Mouse (Mus musculus) hindbrain, embryonic 11.5 days (tissue): ENCODE results near the gene Asxl1. TPM values are rescaled to one million over a fixed set of nuclear protein-coding genes. Genes with fewer than 3 reads are reported as not detected.

Experiments used
- ATAC-seq: fragments of 200-750 bp; cut with Nextera tagmentation; 2 replicates; pipeline ENCODE4 v1.8.0; 2017; ENCODE audit warnings: mild to moderate bottlenecking, moderate TSS enrichment, moderate library complexity; ENCODE audit not compliant: low FRiP score
- DNase-seq: peaks from one replicate; pipeline ENCODE4 v3.0.0-alpha.2; 2015; ENCODE audit warnings: low spot score
- H3K27ac ChIP-seq: fragments of 300-500 bp; sonication (generic); 2 replicates; pipeline ENCODE4 v1.5.1; 2014; ENCODE audit warnings: mild to moderate bottlenecking, low read depth, low read length
- H3K27me3 ChIP-seq: fragments of 300-500 bp; sonication (generic); 2 replicates; pipeline ENCODE4 v1.6.1; 2014; ENCODE audit warnings: mild to moderate bottlenecking, low read length, moderate library complexity, mixed read lengths; ENCODE audit not compliant: control insufficient read depth, insufficient read depth
- H3K36me3 ChIP-seq: fragments of 300-500 bp; sonication (generic); 2 replicates; pipeline ENCODE4 v1.6.1; 2014; ENCODE audit warnings: mild to moderate bottlenecking, low read length, moderate library complexity, mixed read lengths; ENCODE audit not compliant: control insufficient read depth, insufficient read depth
- H3K4me1 ChIP-seq: fragments of 300-500 bp; sonication (generic); replicated peaks from 2 replicates; pipeline ENCODE4 v1.6.1; 2014; ENCODE audit warnings: low read length, mixed read lengths; ENCODE audit not compliant: control insufficient read depth, insufficient read depth
- H3K4me2 ChIP-seq: fragments of 300-500 bp; sonication (generic); replicated peaks from 2 replicates; pipeline ENCODE4 v1.6.1; 2014; ENCODE audit warnings: mild to moderate bottlenecking, low read depth, low read length
- H3K4me3 ChIP-seq: fragments of 300-500 bp; sonication (generic); 2 replicates; pipeline ENCODE4 v1.5.1; 2014; ENCODE audit warnings: low read depth, low read length
- H3K9ac ChIP-seq: fragments of 300-500 bp; sonication (generic); 2 replicates; pipeline ENCODE4 v1.6.1; 2014; ENCODE audit warnings: low read depth, low read length
- H3K9me3 ChIP-seq: fragments of 300-500 bp; sonication (generic); 2 replicates; pipeline ENCODE4 v1.6.1; 2016; ENCODE audit warnings: low read length; ENCODE audit not compliant: control insufficient read depth
- WGBS: fragments of 180-500 bp; shearing (Covaris S2); extraction: QIAGEN DNeasy Blood & Tissue Kit; methylation state at CpG from one replicate; pipeline ENCODE4 v1.1.7; 2014; 5-methylcytosine and 5-hydroxymethylcytosine counted together
- polyA plus RNA-seq: library from polyadenylated mRNA; unstranded; fragments of >200 nt; fragmentation: Nextera tagmentation; extraction: Ambion mirVana; gene quantifications from 2 replicates; pipeline ENCODE4 v1.2.1, GENCODE M21; 2014

Gene Asxl1
- polyA plus RNA-seq, 1 experiment from 2014 or later = 21.0 TPM

GRCm38 (mm10) chr2:153393045-153393444 is 47.4 kb downstream of the Asxl1 start:
- H3K9me3 ChIP-seq = no peaks in the 10 kb centered on the region
- no peaks in the 10 kb centered on the region for H3K27me3 ChIP-seq
- peaks cover 41% of the 10 kb centered on the region for H3K36me3 ChIP-seq
- no peak overlapping the region for H3K27ac ChIP-seq
- 94% methylated on average over 10 of the region's 10 CpGs for WGBS
- no peak overlapping the region for H3K4me2 ChIP-seq
- no peaks in the 10 kb centered on the region for H3K4me1 ChIP-seq
- DNase-seq (no peak), ATAC-seq (no peak)
- no peak overlapping the region for H3K9ac ChIP-seq
- no peak overlapping the region for H3K4me3 ChIP-seq

- Histone ChIP-seq H3K27ac (no peak overlapping the region), H3K27me3 (no peaks in the 10 kb centered on the region), H3K4me1 (no peaks in the 10 kb centered on the region), H3K9ac (no peak overlapping the region), H3K4me3 (no peak overlapping the region), H3K9me3 (no peaks in the 10 kb centered on the region), H3K4me2 (no peak overlapping the region), H3K36me3 (peaks cover 38% of the 10 kb centered on the region)
- 94% methylated on average over 11 of the region's 11 CpGs for WGBS
- no peak for DNase-seq
- ATAC-seq = no peak
Observed at GRCm38 (mm10) chr2:153397790-153398515, 52.3 kb downstream of the Asxl1 start.

DNA sequence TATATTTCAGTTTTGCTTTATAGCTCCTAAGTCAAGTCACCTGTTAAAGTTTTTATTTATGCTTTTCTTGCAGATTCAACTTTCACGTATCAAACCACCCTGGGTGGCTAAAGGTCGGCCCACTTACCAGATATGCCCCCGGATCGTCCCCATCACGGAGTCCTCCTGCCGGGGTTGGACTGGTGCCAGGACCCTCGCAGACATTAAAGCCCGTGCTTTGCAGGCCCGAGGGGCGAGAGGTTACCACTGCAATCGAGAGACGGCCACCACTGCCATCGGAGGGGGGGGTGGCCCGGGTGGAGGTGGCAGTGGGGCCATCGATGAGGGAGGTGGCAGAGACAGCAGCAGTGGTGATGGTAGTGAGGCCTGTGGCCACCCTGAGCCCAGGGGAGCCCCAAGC is 53.5 kb downstream of the Asxl1 start:
- Histone ChIP-seq H3K27me3 (no peaks in the 10 kb centered on the region), H3K9me3 (no peaks in the 10 kb centered on the region), H3K36me3 (peaks cover 27% of the 10 kb centered on the region), H3K4me2 (no peak overlapping the region), H3K4me1 (no peaks in the 10 kb centered on the region), H3K27ac (no peak overlapping the region), H3K9ac (no peak overlapping the region), H3K4me3 (no peak overlapping the region)
- DNase-seq = no peak
- no peak for ATAC-seq
- WGBS = 95% methylated on average over 15 of the region's 15 CpGs

GRCm38 (mm10) chr2:153404062-153404461 is 58.4 kb downstream of the Asxl1 start:
- no peak overlapping the region for H3K4me3 ChIP-seq
- H3K4me2 ChIP-seq = no peak overlapping the region
- H3K9me3 ChIP-seq = no peaks in the 10 kb centered on the region
- WGBS = 93% methylated on average over 3 of the region's 3 CpGs
- DNase-seq (no peak), ATAC-seq (no peak)
- H3K36me3 ChIP-seq = peaks cover 9% of the 10 kb centered on the region; the same call in 1 of the 2 replicates
- H3K27me3 ChIP-seq = no peaks in the 10 kb centered on the region
- no peaks in the 10 kb centered on the region for H3K4me1 ChIP-seq
- no peak overlapping the region for H3K27ac ChIP-seq
- no peak overlapping the region for H3K9ac ChIP-seq

DNA sequence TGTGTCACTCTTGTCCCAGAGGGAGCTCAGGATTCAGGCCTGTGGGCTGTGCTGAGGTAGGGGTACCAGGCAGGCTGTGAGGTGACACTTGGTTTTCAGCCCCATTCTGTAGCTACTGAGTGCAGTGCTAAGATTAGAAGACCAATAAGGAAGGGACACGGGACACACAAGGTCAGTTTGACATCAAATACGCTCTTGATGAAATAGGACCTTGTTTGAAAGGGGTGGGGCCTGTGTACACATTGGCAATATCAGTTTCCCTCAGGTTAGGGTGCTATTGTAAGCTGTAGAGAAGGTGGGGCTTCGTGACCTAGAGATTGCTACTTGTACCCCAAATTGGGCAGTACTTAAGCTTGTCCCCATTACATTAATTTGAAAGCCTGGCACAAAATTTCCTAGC is 59.3 kb downstream of the Asxl1 start:
- Histone ChIP-seq H3K4me2 (no peak overlapping the region), H3K9ac (no peak overlapping the region), H3K9me3 (no peaks in the 10 kb centered on the region), H3K36me3 (peaks cover 7% of the 10 kb centered on the region; the same call in 1 of the 2 replicates), H3K4me1 (no peaks in the 10 kb centered on the region), H3K27ac (no peak overlapping the region), H3K27me3 (no peaks in the 10 kb centered on the region), H3K4me3 (no peak overlapping the region)
- ATAC-seq = no peak
- 87% methylated on average over 3 of the region's 3 CpGs for WGBS
- no peak for DNase-seq

GRCm38 (mm10) chr2:153406882-153407281 is 61.3 kb downstream of the Asxl1 start:
- no peak for DNase-seq
- no peak for ATAC-seq
- H3K4me1 ChIP-seq = no peaks in the 10 kb centered on the region
- H3K9me3 ChIP-seq = no peaks in the 10 kb centered on the region
- H3K36me3 ChIP-seq = peaks cover 7% of the 10 kb centered on the region; the same call in 1 of the 2 replicates
- H3K9ac ChIP-seq = no peak overlapping the region
- H3K27ac ChIP-seq = no peak overlapping the region
- WGBS = 83% methylated on average over 6 of the region's 6 CpGs
- no peak overlapping the region for H3K4me3 ChIP-seq
- H3K27me3 ChIP-seq = no peaks in the 10 kb centered on the region
- H3K4me2 ChIP-seq = no peak overlapping the region

DNA sequence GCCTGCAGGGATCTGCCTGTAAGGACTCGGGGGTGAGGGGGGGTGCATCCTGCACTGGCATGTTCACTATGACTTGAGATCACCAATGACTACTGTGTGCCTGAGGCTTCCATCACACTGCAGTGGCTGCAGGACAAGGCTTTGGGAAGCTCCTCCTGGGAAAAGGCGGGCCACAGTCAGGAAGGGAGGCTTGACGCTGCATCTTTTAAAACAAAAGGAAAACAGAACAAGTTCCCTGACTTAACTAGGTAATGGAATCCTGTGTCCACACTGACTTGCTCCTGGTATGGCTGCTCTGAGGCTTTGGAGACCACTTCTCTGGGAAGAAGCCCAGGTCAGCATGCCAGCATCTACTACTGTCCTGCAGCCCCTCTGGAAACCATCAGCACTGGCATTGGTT is 63.3 kb downstream of the Asxl1 start:
- 80% methylated on average over 3 of the region's 3 CpGs for WGBS
- no peak overlapping the region for H3K27ac ChIP-seq

DNA sequence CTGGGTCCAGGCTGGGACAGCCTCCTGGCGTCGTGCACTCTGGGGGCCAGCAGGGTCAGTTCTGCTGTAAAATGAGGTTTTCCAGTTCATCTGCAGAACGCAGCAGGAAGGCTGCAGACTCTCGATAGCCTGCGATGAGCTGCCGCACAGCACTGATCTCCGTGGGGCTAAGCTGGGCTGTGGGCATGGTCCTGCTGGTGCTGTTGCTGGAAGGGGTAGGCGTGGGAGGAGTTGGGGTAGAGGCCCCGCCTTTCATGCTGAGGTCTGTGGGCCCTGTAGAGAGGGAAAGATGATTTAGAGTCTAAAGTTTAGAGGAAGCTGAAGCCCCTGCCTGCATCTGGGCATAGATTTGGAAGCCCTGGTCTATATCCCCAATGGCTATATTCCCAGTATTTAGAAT is 65.9 kb downstream of the Asxl1 start:
- no peak for DNase-seq
- no peak overlapping the region for H3K4me3 ChIP-seq
- 71% methylated on average over 9 of the region's 9 CpGs for WGBS

More for the DNA sequence above, 63.3 kb downstream of the Asxl1 start:
- Histone ChIP-seq H3K36me3 (peaks cover 9% of the 10 kb centered on the region; the same call in 1 of the 2 replicates), H3K9me3 (no peaks in the 10 kb centered on the region), H3K4me3 (no peak overlapping the region), H3K27me3 (no peaks in the 10 kb centered on the region), H3K4me2 (no peak overlapping the region), H3K4me1 (no peaks in the 10 kb centered on the region), H3K9ac (no peak overlapping the region)
- no peak for DNase-seq
- ATAC-seq = no peak

GRCm38 (mm10) chr2:153412563-153412962 is 66.9 kb downstream of the Asxl1 start:
- ATAC-seq (no peak), DNase-seq (no peak)
- no peak overlapping the region for H3K4me2 ChIP-seq
- H3K9ac ChIP-seq = no peak overlapping the region
- no peaks in the 10 kb centered on the region for H3K9me3 ChIP-seq
- H3K4me1 ChIP-seq = no peaks in the 10 kb centered on the region
- no peak overlapping the region for H3K4me3 ChIP-seq
- no peaks in the 10 kb centered on the region for H3K27me3 ChIP-seq
- no peak overlapping the region for H3K27ac ChIP-seq
- H3K36me3 ChIP-seq = peaks cover 16% of the 10 kb centered on the region; the same call in 1 of the 2 replicates
- WGBS = 67% methylated on average over 6 of the region's 6 CpGs

More for the DNA sequence above, 65.9 kb downstream of the Asxl1 start:
- H3K4me2 ChIP-seq = no peak overlapping the region
- peaks cover 11% of the 10 kb centered on the region; the same call in 1 of the 2 replicates for H3K36me3 ChIP-seq
- H3K9me3 ChIP-seq = no peaks in the 10 kb centered on the region
- H3K9ac ChIP-seq = no peak overlapping the region
- no peaks in the 10 kb centered on the region for H3K4me1 ChIP-seq
- H3K27ac ChIP-seq = no peak overlapping the region
- no peaks in the 10 kb centered on the region for H3K27me3 ChIP-seq
- ATAC-seq = no peak
